8 mouse cellular contexts compared by ENCODE assay signal in the genomic region with DNA sequence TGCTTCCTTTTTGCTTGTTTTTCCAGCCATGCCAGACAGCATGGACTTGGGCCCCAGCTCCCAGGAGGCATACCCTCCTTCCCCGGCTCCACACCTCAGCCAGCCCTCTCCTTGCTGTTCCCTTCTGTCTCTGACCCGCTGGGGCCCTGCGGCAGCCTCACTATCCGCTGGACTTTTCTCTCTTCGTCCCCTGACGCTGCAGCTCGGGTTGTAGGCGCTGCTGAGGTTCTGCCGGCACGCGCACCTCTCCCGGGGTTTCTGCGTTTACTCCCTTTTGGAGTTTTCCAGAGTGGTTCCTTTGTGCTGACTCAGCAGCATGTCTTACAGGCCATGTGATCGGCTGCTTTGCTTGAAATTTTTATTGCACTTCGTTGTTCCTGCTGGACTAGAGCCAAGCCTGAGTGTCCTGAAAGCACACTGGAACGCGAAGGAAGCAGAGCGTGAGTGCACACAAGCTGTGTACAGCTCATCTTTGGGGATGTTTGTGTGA. TPM values are rescaled to one million over a fixed set of nuclear protein-coding genes. Genes with fewer than 3 reads are reported as not detected.
DNase-seq lines count a peak whose midpoint lies in the region; ATAC-seq and TF ChIP-seq lines count a peak whose summit lies in the region.

No protein-coding gene starts in this region.

- WGBS in heart, embryonic 13.5 days: 11% methylated on average over 18 of the region's 18 CpGs
- WGBS in liver, adult 2 months: 3% methylated on average over 18 of the region's 18 CpGs

- DNase-seq in fibroblast of lung, adult 2 months (ENCODE audit: low read depth): peak; percentile 80
- DNase-seq in kidney, postnatal 10 days: peak; percentile 91
- peak; percentile 71 for DNase-seq in liver, adult 2 months (ENCODE audit: extremely low read depth, low read depth, low spot score)
- DNase-seq in neural tube, embryonic 10.5 days (ENCODE audit: extremely low spot score, low spot score): peak; percentile 38
- DNase-seq in urinary bladder, postnatal 25 days (ENCODE audit: low spot score): peak; percentile 71

- H3K4me3 ChIP-seq in megakaryocyte, embryonic 14.5 days (replicated peaks): peak overlapping the region; percentile 73
- H3K4me3 ChIP-seq in heart, embryonic 13.5 days: peak overlapping the region; percentile 47
- H3K4me3 ChIP-seq in liver, adult 2 months (ENCODE audit: insufficient read depth, low read depth, low read length): peak overlapping the region; percentile 45; the same call in 1 of the 2 replicates

- peaks cover 6% of the 10 kb centered on the region; the same call in 1 of the 2 replicates for H3K9me3 ChIP-seq in megakaryocyte, embryonic 14.5 days
- no peaks in the 10 kb centered on the region for H3K9me3 ChIP-seq in heart, embryonic 13.5 days

- H3K4me2 ChIP-seq in heart, embryonic 13.5 days: peak overlapping the region; percentile 76

- no peak for ATAC-seq in megakaryocyte, adult 5-6 weeks (ENCODE audit: poor library complexity, severe bottlenecking)
- peak; percentile 25; the same call in 1 of the 2 replicates for ATAC-seq in heart, embryonic 13.5 days (ENCODE audit: extremely low read depth, insufficient number of reproducible peaks, low FRiP score, low TSS enrichment)

- peak overlapping the region; percentile 80 for H3K9ac ChIP-seq in heart, embryonic 13.5 days
- H3K9ac ChIP-seq in liver, adult 2 months (ENCODE audit: low read depth, low read length): peak overlapping the region; percentile 59

- H3K79me2 ChIP-seq in liver, adult 2 months (ENCODE audit: control insufficient read depth, insufficient read depth, low read length): peaks cover 45% of the 10 kb centered on the region

- TF ChIP-seq POLR2A in liver, adult 2 months (IDR thresholded peaks at IDR 0.05; ENCODE audit: extremely low read depth, insufficient read depth, low read length): no peak

- H3K27me3 ChIP-seq in megakaryocyte, embryonic 14.5 days (replicated peaks): no peaks in the 10 kb centered on the region
- no peaks in the 10 kb centered on the region for H3K27me3 ChIP-seq in heart, embryonic 13.5 days (replicated peaks)
- no peaks in the 10 kb centered on the region for H3K27me3 ChIP-seq in liver, adult 2 months (ENCODE audit: control insufficient read depth, insufficient read depth, low read length)

- H3K4me1 ChIP-seq in megakaryocyte, embryonic 14.5 days: peaks cover 83% of the 10 kb centered on the region
- H3K4me1 ChIP-seq in heart, embryonic 13.5 days: peaks cover 38% of the 10 kb centered on the region
- H3K4me1 ChIP-seq in liver, adult 2 months (ENCODE audit: control insufficient read depth, insufficient read depth, low read length): peaks cover 7% of the 10 kb centered on the region

- no peak for TF ChIP-seq CTCF in liver, adult 2 months (IDR thresholded peaks at IDR 0.05; ENCODE audit: low read depth, low read length)

- peak overlapping the region; percentile 79 for H3K27ac ChIP-seq in heart, embryonic 13.5 days (replicated peaks)
- H3K27ac ChIP-seq in liver, adult 2 months (replicated peaks; ENCODE audit: insufficient read depth, low read depth, low read length): peak overlapping the region; percentile 24

- H3K36me3 ChIP-seq in megakaryocyte, embryonic 14.5 days (replicated peaks; ENCODE audit: low read length): peaks cover 48% of the 10 kb centered on the region
- peaks cover 8% of the 10 kb centered on the region for H3K36me3 ChIP-seq in heart, embryonic 13.5 days
- H3K36me3 ChIP-seq in liver, adult 2 months (ENCODE audit: control insufficient read depth, insufficient read depth, low read length): no peaks in the 10 kb centered on the region

RNA-seq across cellular contexts. Expression of a gene that starts 8.3 kb away (rescaled TPM):
- polyA plus RNA-seq in megakaryocyte, embryonic 14.5 days (2012; ENCODE audit: insufficient read depth, low replicate concordance): 35.2 and 38.7 TPM in 2 replicates
- 51.4 and 51.8 TPM in 2 replicates for total RNA-seq in megakaryocyte, adult 5-6 weeks (2015)
- 36.6 and 37.1 TPM in 2 replicates for total RNA-seq in megakaryocyte, adult 5-6 weeks (2017)
- 20.0 and 20.5 TPM in 2 replicates for polyA plus RNA-seq in heart, embryonic 13.5 days (2015; fragmentation: Nextera tagmentation; extraction: Ambion mirVana)
- 26.8 and 30.5 TPM in 2 replicates for total RNA-seq in liver, adult 2 months (2014; rRNA removed)
- polyA plus RNA-seq in liver, adult 2 months (2012; rRNA removed): 19.7 and 22.2 TPM in 2 replicates

Comparison
In these comparisons a context has a peak if more than half of its experiments do, and no peak if none do; other contexts are left out.
1. DNase-seq: peak in every context shown above with its lines; median percentile 91 in kidney, postnatal 10 days; 80 in fibroblast of lung, adult 2 months; 71 in liver, adult 2 months; 71 in urinary bladder, postnatal 25 days; 38 in neural tube, embryonic 10.5 days.